In genomic region chr13:98030959-98031641, GRCm38 (mm10) we compare ENCODE assay signal across 8 mouse cellular contexts.
DNase-seq lines count a peak whose midpoint lies in the region; ATAC-seq and TF ChIP-seq lines count a peak whose summit lies in the region.

No protein-coding gene starts in this region.

- H3K27ac ChIP-seq in bone marrow macrophage, adult 2 months (ENCODE audit: insufficient read depth, low read depth, low read length) = no peak overlapping the region
- 0 out of 2 replicates have a peak overlapping the region, but pooled peaks have one; percentile 49 for H3K27ac ChIP-seq in embryonic facial prominence, embryonic 15.5 days (replicated peaks)
- H3K27ac ChIP-seq in heart, embryonic 11.5 days (ENCODE audit: low read depth, low read length) = peak overlapping the region; percentile 41; the same call in 1 of the 2 replicates
- H3K27ac ChIP-seq in kidney, embryonic 15.5 days = peak overlapping the region; percentile 72; the same call in 1 of the 2 replicates
- H3K27ac ChIP-seq in limb, embryonic 15.5 days = peak overlapping the region; percentile 63; the same call in 1 of the 2 replicates

- WGBS in embryonic facial prominence, embryonic 15.5 days = 12% methylated on average over 16 of the region's 16 CpGs
- 15% methylated on average over 16 of the region's 16 CpGs for WGBS in heart, embryonic 11.5 days (ENCODE audit: insufficient replicate concordance)
- WGBS in kidney, embryonic 15.5 days = 16% methylated on average over 16 of the region's 16 CpGs
- WGBS in limb, embryonic 15.5 days = 14% methylated on average over 16 of the region's 16 CpGs

- H3K36me3 ChIP-seq in C2C12 (ENCODE audit: control insufficient read depth, insufficient read depth) = no peaks in the 10 kb centered on the region
- H3K36me3 ChIP-seq in embryonic facial prominence, embryonic 15.5 days = no peaks in the 10 kb centered on the region
- H3K36me3 ChIP-seq in heart, embryonic 11.5 days (ENCODE audit: control insufficient read depth, insufficient read depth, low read length) = no peaks in the 10 kb centered on the region
- no peaks in the 10 kb centered on the region for H3K36me3 ChIP-seq in kidney, embryonic 15.5 days
- no peaks in the 10 kb centered on the region for H3K36me3 ChIP-seq in limb, embryonic 15.5 days

- peak overlapping the region; percentile 46 for H3K4me2 ChIP-seq in embryonic facial prominence, embryonic 15.5 days (replicated peaks)
- H3K4me2 ChIP-seq in heart, embryonic 11.5 days = peak overlapping the region; percentile 59
- peak overlapping the region; percentile 56 for H3K4me2 ChIP-seq in kidney, embryonic 15.5 days
- H3K4me2 ChIP-seq in limb, embryonic 15.5 days = peak overlapping the region; percentile 41

- H3K79me2 ChIP-seq in C2C12 (ENCODE audit: control insufficient read depth, insufficient read depth) = no peaks in the 10 kb centered on the region

- peak; percentile 64 for ATAC-seq in embryonic facial prominence, embryonic 15.5 days (ENCODE audit: insufficient number of reproducible peaks, low FRiP score, low TSS enrichment, low read depth)
- no peak for ATAC-seq in heart, embryonic 11.5 days (replicated peaks; ENCODE audit: insufficient number of reproducible peaks, low FRiP score, low TSS enrichment)
- ATAC-seq in kidney, embryonic 15.5 days (replicated peaks; ENCODE audit: low FRiP score) = peak; percentile 46; the same call in 1 of the 2 replicates
- ATAC-seq in limb, embryonic 15.5 days (ENCODE audit: insufficient number of reproducible peaks, low FRiP score, low TSS enrichment, low read depth) = no peak; the same call in 1 of the 2 replicates

- H3K27me3 ChIP-seq in C2C12 (ENCODE audit: control insufficient read depth, insufficient read depth, insufficient read length) = peaks cover 9% of the 10 kb centered on the region
- no peaks in the 10 kb centered on the region; the same call in 1 of the 2 replicates for H3K27me3 ChIP-seq in embryonic facial prominence, embryonic 15.5 days
- no peaks in the 10 kb centered on the region for H3K27me3 ChIP-seq in heart, embryonic 11.5 days (ENCODE audit: control insufficient read depth, insufficient read depth, low read length)
- no peaks in the 10 kb centered on the region for H3K27me3 ChIP-seq in kidney, embryonic 15.5 days
- 0 out of 2 replicates have a peak, but pooled peaks cover 4% of the 10 kb centered on the region for H3K27me3 ChIP-seq in limb, embryonic 15.5 days

- H3K79me3 ChIP-seq in C2C12 (ENCODE audit: low read depth) = no peaks in the 10 kb centered on the region

- TF ChIP-seq CTCF in C2C12 (IDR thresholded peaks at IDR 0.05; ENCODE audit: control insufficient read depth, insufficient read depth, insufficient read length) = peak; percentile 49
- peak; percentile 67 for TF ChIP-seq CTCF in bone marrow macrophage, adult 2 months (IDR thresholded peaks at IDR 0.05; ENCODE audit: low read depth, low read length)

- no peak overlapping the region for H3K9ac ChIP-seq in embryonic facial prominence, embryonic 15.5 days
- H3K9ac ChIP-seq in heart, embryonic 11.5 days (ENCODE audit: low read depth, low read length) = peak overlapping the region; percentile 64; the same call in 1 of the 2 replicates
- no peak overlapping the region for H3K9ac ChIP-seq in kidney, embryonic 15.5 days
- H3K9ac ChIP-seq in limb, embryonic 15.5 days = no peak overlapping the region

- DNase-seq in monocyte, adult 2 months (ENCODE audit: low read depth in 1 of 2, low spot score in 2 of 2) = peak; percentile 27 to 54
- peak; percentile 58 to 68 for DNase-seq in spleen, postnatal 36 days (ENCODE audit: low spot score in 2 of 2)

- no peak overlapping the region for H3K4me3 ChIP-seq in C2C12 (ENCODE audit: insufficient read depth, poor library complexity, severe bottlenecking)
- peak overlapping the region; percentile 26 for H3K4me3 ChIP-seq in bone marrow macrophage, adult 2 months (ENCODE audit: insufficient read depth, low read length)
- peak overlapping the region; percentile 35 for H3K4me3 ChIP-seq in embryonic facial prominence, embryonic 15.5 days (replicated peaks)
- peak overlapping the region; percentile 32; the same call in 1 of the 2 replicates for H3K4me3 ChIP-seq in heart, embryonic 11.5 days (ENCODE audit: low read depth, low read length)
- H3K4me3 ChIP-seq in kidney, embryonic 15.5 days (replicated peaks) = peak overlapping the region; percentile 34
- peak overlapping the region; percentile 33 for H3K4me3 ChIP-seq in limb, embryonic 15.5 days

- peaks cover 3% of the 10 kb centered on the region; the same call in 1 of the 2 replicates for H3K4me1 ChIP-seq in bone marrow macrophage, adult 2 months (ENCODE audit: control insufficient read depth, insufficient read depth, low read length)
- H3K4me1 ChIP-seq in embryonic facial prominence, embryonic 15.5 days = peaks cover 21% of the 10 kb centered on the region
- H3K4me1 ChIP-seq in heart, embryonic 11.5 days (ENCODE audit: control insufficient read depth, insufficient read depth, low read length) = no peaks in the 10 kb centered on the region; the same call in none of the 2 replicates
- peaks cover 16% of the 10 kb centered on the region for H3K4me1 ChIP-seq in kidney, embryonic 15.5 days
- peaks cover 4% of the 10 kb centered on the region; the same call in 1 of the 2 replicates for H3K4me1 ChIP-seq in limb, embryonic 15.5 days

- peak overlapping the region; percentile 0 for H3ac ChIP-seq in C2C12 (ENCODE audit: control insufficient read depth, insufficient read length, low read depth)

- TF ChIP-seq POLR2A in bone marrow macrophage, adult 2 months (IDR thresholded peaks at IDR 0.05; ENCODE audit: borderline replicate concordance, low read depth, low read length) = no peak

- H3K9me3 ChIP-seq in embryonic facial prominence, embryonic 15.5 days (replicated peaks) = no peaks in the 10 kb centered on the region
- H3K9me3 ChIP-seq in heart, embryonic 11.5 days (replicated peaks; ENCODE audit: control insufficient read depth, low read length) = no peaks in the 10 kb centered on the region
- no peaks in the 10 kb centered on the region for H3K9me3 ChIP-seq in kidney, embryonic 15.5 days (replicated peaks)
- H3K9me3 ChIP-seq in limb, embryonic 15.5 days = no peaks in the 10 kb centered on the region

TF ChIP-seq in C2C12, 6 proteins besides CTCF, POLR2A, EP300 and RAD21:
- TF ChIP-seq MYOD1 (IDR thresholded peaks at IDR 0.05; ENCODE audit: control insufficient read depth, insufficient read length, low read depth) = no peak
- no peak for TF ChIP-seq FOSL1 (IDR thresholded peaks at IDR 0.05; ENCODE audit: insufficient read depth, low read length, poor library complexity, severe bottlenecking)
- TF ChIP-seq MYOG (IDR thresholded peaks at IDR 0.05; ENCODE audit: control insufficient read depth, extremely low read depth, insufficient read length) = no peak
- no peak for TF ChIP-seq CEBPB (IDR thresholded peaks at IDR 0.05; ENCODE audit: low read depth)
- TF ChIP-seq USF1 (IDR thresholded peaks at IDR 0.05; ENCODE audit: low read depth) = no peak
- no peak for TF ChIP-seq MAX (IDR thresholded peaks at IDR 0.05)

Comparison
In these comparisons a context has a peak if more than half of its experiments do, and no peak if none do; other contexts are left out.
1. ATAC-seq: peak in embryonic facial prominence, embryonic 15.5 days (single experiment) and kidney, embryonic 15.5 days (single experiment); none in heart, embryonic 11.5 days (single experiment) and limb, embryonic 15.5 days (single experiment).
2. Peak in every context shown above with its lines, with median percentiles within 50 percentile points of each other: H3K4me2 ChIP-seq.